Mouse (Mus musculus) granulocyte monocyte progenitor cell, adult 5-6 weeks (primary cell): ENCODE measurements at regions not wholly inside any gene's neighbourhood (a gene's known extent, or its start where the extent isn't known, plus 50 kb on each side); places are given as distances from the start of the nearest gene placed in this dataset.

ENCODE experiments used
- ATAC-seq: replicated peaks from 2 replicates; pipeline ENCODE4 v1.8.0; 2016; ENCODE audit warnings: mild to moderate bottlenecking, moderate TSS enrichment, inconsistent platforms; ENCODE audit not compliant: poor library complexity, severe bottlenecking

DNA sequence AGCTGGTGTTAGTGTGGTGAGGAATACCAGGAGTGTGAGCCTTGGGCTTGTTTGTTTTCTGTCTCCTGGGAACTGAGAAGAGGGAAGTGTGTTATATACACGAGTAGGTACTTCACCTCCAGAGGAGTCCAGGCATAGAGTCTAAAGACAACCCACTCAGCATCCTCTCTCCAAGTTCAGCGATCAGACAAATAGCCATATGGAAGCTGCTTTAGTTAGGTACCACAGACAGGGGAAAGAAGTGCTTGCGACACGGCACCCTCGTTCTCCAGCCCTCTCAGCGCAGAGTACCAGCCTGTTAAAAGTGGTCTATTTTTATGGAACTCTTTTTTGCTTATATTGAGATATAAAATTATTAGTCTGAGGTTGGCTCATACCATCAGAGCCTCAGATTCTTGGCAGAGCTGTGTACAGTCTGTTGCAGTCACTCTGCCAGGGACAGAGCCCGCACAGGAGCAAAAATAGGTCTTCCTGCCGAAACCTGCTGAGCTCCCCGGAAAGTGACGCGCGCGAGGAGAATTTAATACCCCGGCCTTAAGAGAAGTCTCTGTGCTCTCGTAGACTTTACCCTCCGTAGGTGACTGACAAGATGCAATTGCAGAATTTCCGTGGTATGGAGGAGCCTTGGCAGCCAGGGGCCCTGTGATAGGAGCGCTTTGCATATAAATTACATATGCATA is 175.5 kb downstream of the Vrk1 start:
- no peak for ATAC-seq

DNA sequence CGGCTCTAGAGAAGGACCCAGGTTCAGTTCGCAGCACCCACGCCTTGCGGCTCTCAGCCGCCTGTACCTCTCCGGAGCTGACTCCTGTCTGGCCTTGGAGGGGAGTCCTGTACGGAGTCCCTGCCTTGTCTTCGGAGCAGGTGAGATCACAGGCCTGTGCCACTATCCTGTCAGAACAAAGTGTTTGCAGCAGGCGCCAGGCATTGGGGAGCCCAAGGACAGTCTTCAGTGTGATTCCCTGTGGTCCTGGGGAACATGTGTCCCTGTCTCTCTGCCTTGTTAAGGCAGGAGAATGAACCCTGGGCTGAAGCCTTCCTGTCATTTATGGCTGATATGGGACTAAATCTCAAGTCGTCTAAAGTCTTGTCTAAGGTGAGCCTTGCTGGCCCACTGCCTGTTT is 176.5 kb downstream of the Vrk1 start:
- no peak for ATAC-seq

DNA sequence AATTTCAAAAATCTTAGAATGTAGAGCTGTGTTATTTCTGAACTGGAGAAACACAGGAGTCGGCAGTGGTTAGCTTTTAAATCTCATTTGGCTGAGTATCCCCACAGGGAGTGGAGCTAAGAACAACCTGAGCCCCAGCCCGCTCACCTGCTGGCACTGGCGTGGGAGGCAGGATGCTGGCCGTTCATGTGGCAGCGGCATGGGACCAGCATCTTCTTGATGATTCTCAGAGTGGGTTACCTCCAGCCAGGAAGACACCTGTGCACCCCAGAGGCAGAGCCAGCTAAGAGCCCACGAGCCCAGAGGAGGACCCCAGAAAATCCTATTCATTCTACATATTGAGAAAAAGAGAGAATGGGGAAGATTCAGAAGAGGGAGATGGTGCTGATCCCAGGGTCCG is 181.7 kb downstream of the Vrk1 start:
- no peak for ATAC-seq

DNA sequence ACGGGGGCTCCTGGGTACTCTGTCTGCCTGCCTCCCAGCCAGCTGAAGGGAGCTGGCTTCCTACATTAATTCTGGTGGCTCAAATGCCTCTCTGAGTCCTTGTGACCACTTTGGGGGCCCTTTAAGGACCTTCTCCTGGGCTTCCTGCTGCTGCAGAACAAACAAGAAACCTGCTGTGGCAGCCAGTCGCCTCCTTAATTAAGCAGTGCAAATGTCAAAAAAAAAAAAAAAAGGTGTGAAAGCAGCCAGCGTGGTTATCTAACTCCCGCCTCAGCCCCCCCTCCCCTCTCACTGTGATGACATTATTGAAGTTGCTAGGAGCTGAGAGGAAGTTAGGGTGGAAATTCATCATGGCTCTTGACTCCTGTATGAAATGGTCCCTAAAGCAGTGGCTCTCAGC is 189.3 kb downstream of the Vrk1 start:
- ATAC-seq: no peak

DNA sequence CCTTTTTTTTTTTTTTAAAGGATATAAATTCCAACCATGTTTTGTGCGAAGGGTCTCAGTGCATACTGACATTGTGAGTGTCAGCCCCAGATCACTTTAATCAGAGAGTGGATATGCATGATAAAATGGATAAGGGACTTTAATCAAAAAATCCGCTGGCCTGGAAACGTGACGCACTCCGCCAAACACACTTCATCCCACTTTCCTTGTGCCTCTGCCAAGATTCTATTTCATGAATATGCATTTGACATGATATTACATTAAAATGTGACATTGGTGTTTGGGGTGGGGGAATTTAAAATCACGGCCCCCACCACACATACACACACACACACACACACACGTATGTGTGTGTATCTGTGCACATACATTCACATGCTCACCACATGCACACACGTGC is 193.5 kb downstream of the Vrk1 start:
- no peak for ATAC-seq

GRCm38 (mm10) chr12:106210959-106211358 is 200.9 kb downstream of the Vrk1 start:
- ATAC-seq: no peak

DNA sequence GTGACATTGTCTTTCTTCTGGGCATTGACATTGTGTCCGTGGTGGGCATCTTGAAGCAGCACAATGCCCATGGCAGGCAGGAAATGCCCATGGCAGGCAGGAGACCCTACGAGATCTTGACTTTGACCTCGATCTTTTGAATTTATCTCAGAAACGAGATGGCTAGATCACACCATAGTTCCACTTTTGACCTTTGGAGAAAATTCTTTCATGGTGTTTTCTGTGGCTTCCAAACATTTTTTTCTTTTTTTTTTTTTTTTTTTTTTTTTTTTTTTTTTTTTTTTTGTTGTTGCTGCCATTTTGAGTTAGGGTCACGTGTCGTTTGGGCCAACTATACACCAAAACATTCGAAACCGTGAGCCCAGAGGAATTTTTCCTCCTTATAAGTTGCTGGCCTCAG is 201.5 kb downstream of the Vrk1 start:
- ATAC-seq: no peak

DNA sequence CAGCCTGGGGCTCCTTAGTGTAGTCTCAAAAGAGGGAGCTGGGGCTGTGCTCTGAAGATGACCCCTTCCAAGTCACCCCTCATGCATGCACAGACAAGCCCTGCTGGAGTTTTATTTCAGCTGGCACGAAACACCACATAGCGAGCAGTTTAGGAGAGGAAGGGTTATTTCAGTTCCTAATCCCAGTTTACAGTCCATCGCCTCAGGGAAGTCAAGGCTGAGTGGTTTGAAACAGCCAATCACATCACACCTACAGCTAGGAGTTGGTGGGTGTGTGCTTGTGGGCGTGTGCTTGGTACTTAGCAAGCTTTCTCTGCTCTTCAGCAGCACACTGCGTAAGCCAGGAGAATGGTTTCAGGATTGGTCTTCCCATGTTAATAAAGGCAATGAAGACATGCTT is 202.4 kb downstream of the Vrk1 start:
- no peak for ATAC-seq

DNA sequence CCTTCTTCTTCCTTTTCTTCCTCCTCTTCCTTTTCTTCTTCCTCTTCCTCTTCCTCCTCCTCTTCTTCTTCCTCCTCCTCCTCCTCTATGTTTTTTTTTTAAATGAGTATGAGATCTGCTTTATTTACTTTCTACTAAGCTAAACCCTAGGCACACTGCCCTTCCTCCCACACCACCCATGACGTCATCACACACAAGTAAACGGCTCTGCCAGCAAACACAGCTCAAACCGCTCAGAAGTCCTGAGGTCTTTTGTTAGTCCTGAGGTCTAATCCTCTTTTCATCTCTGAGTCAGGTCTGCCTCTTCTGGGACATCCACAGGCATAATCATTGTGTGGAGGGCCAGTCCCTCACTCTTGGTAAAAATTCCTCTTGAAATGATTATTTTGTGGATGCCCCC is 210.0 kb downstream of the Vrk1 start:
- ATAC-seq: no peak

DNA sequence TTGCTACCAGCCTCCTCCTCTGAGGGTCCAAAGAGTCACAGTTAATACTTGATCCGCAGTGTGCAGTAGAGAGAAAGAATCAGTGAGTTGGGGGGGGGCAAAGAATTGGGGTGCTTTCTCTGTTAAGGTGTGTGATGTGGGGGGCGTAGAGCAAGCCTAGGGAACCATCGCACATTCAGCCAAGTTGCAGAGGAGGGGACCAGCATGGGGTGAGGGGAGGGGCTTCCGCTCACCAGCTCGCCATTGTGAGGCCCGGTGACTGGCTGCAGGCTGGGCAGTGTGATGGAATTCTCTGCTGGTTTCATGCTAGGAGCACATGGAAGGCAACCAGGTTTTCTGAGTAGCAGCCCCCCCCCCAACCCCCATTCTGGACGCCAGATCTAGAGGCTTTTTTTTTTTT is 216.2 kb downstream of the Vrk1 start:
- ATAC-seq: no peak

- ATAC-seq: no peak
These were observed 216.9 kb downstream of the Vrk1 start for GRCm38 (mm10) chr12:106226776-106227562.

DNA sequence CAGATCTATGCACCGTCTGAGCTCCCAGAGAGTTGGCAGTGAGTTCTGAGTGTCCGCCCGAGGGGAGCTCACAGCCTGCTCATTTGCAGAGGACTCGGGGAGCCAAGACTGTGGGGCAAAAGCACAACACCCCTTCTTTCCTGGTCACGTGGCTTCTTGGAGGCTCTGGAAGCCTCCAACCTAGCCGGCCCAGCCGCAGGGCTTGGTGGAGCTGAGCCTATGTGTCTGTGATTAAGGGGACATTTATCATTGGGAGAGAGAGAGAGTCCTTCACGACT is 217.5 kb downstream of the Vrk1 start:
- ATAC-seq: no peak

GRCm38 (mm10) chr12:106245178-106245840 is 235.3 kb downstream of the Vrk1 start:
- no peak for ATAC-seq

GRCm38 (mm10) chr12:106273591-106273990 is 263.6 kb downstream of the Vrk1 start:
- ATAC-seq: no peak

DNA sequence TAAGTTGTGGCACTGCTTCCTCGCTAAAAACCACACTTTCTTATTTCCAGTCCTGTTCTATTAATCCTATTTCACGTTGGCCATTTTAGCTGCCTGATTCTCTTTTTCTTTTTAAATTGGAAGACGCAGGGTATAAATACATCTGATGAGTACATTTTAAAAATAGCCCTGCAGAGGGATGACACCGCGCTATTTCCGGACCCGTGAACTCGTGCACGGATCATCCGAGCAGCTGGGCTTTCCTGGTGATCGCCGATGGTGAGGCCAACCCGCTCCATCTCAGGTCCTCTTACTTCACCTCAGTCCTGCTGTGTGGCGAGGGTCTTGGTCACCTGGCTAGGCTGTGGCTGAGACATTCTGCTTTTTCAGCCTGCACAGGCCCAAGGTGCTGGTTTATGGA is 267.9 kb downstream of the Vrk1 start:
- no peak for ATAC-seq

DNA sequence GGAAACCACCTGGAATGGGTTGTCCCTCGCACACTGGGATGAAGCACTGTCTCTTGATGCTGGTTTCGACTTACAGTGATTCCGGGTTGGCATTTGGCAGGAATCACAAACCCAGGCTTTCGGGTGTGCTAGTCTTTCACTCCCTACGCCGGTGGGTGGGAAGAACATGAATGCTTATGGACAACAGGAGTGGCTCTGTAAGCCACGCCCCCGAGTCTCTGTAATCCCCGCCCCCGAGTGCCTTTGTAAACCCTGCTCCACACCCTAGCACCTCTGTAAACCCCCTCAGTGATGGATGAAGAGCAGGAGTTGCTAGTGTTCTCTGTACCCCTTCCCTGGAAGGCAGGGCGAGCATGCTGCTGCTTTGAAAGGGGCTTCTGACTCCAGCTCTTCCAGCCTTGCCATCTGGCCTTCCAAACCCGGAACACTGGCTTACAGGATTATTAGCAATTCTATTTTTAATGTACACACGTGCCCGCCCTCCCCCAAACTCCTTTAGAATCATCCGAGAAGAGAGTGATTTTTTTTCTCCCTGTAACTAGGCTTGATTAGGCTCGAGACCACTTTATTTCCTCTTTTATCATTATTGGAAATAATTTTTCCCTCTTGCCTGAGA is 272.6 kb downstream of the Vrk1 start:
- ATAC-seq: no peak

DNA sequence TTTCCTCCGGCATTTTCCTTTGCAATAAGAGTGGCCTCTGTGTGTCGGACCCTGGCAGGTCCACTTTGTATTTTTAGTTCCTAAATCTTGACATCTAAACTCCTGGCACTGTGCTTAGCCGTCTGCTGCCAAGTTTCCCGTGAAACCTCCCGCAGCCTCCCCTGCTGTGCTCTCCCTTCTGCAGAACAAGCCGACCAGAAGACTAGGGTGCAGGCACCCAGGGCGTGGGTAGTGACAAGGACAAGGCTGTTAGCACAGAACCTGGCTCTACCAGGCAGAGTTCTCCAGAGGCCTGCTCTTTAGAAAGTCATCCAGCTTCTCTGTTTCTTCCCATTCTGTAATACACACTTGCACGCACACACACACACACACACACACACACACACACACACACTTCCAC is 274.8 kb downstream of the Vrk1 start:
- no peak for ATAC-seq

DNA sequence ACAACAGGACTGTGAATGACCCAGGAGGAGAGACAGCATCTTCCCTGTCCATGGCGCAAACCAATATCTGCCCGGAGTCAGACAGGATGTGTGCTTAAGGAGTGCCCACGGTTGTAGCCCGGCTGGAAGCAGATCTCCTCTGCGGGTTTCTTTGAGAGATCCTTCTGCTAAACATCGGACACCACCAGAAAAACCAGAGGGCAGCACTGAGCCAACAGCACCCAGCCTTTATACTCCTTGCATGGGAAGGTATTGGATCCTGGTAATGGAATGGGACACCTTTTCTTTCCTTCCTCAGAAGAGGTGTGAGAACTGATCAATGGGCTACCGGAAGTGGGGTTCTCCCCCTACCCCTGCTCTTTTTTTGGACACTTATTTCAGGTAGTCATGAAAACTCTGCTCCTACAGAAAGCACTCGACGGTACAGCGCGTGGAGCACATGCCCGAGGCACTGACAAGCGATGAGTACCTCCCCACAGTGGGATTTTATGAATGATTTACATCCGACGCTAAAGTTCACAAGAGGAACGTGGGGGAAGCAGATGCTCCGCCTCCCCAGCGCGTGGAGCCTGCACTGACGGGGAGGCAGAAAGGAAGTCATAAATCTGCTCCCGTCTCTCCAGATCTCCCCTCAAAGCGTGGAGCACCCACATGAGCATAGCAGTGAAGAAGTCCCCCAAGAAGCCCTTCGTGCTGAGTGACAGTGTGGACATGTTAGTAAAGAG is 278.9 kb downstream of the Vrk1 start:
- no peak for ATAC-seq

- ATAC-seq: no peak
These were observed 281.5 kb downstream of the Vrk1 start for GRCm38 (mm10) chr12:106291476-106292046.

DNA sequence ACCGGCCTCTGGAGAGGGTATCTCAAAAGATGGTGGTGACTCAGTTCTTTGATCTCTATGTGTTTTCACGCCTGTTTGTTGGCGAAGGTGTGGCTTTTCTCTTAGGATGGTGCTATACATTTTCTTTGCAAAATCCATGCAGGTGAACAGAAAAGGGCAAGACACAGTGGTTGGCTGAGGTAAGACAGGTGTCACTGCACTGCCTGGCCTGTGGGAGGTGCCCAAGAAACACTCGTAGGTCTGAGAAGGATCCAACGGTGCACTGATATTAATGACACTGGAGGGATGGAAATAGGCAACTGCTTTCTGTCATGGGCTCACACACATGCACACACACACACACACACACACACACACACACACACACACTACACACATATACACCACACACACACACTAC is 283.1 kb downstream of the Vrk1 start:
- no peak for ATAC-seq
